Mouse (Mus musculus) liver, embryonic 11.5 days (tissue): ENCODE data around the gene Hyal2. TPM values are rescaled to one million over a fixed set of nuclear protein-coding genes. Genes with fewer than 3 reads are reported as not detected.
"Not testable (repeated sequence)": the region's sequence is repeated elsewhere in the genome, so short reads cannot be mapped to it uniquely, and the experiment has no call there.

Source experiments
- ATAC-seq: fragments of 200-750 bp; cut with Nextera tagmentation; replicated peaks from 2 replicates; pipeline ENCODE4 v1.8.0; 2017; ENCODE audit warnings: moderate number of reproducible peaks, mild to moderate bottlenecking, moderate TSS enrichment, moderate library complexity; ENCODE audit not compliant: low FRiP score
- DNase-seq: peaks from one replicate; pipeline ENCODE4 v3.0.0-alpha.2; 2017; ENCODE audit warnings: low spot score
- H3K27ac ChIP-seq: fragments of 300-500 bp; sonication (generic); 2 replicates; pipeline ENCODE4 v1.5.1; 2014; ENCODE audit warnings: mild to moderate bottlenecking, low read depth, low read length, control low read depth
- H3K27me3 ChIP-seq: fragments of 300-500 bp; sonication (generic); replicated peaks from 2 replicates; pipeline ENCODE4 v1.6.1; 2014; ENCODE audit warnings: low read length, mixed read lengths; ENCODE audit not compliant: control insufficient read depth, insufficient read depth
- H3K36me3 ChIP-seq: fragments of 300-500 bp; sonication (generic); 2 replicates; pipeline ENCODE4 v1.6.1; 2014; ENCODE audit warnings: mild to moderate bottlenecking, low read length, moderate library complexity, mixed read lengths; ENCODE audit not compliant: control insufficient read depth, insufficient read depth
- H3K4me1 ChIP-seq: fragments of 300-500 bp; sonication (generic); replicated peaks from 2 replicates; pipeline ENCODE4 v1.6.1; 2014; ENCODE audit warnings: low read length, mixed read lengths; ENCODE audit not compliant: control insufficient read depth, insufficient read depth
- H3K4me2 ChIP-seq: fragments of 300-500 bp; sonication (generic); 2 replicates; pipeline ENCODE4 v1.6.1; 2014; ENCODE audit warnings: mild to moderate bottlenecking, control low read depth, moderate library complexity
- H3K4me3 ChIP-seq: fragments of 300-500 bp; sonication (generic); 2 replicates; pipeline ENCODE4 v1.5.1; 2014; ENCODE audit warnings: low read depth, low read length, control low read depth
- H3K9ac ChIP-seq: fragments of 300-500 bp; sonication (generic); 2 replicates; pipeline ENCODE4 v1.6.1; 2014; ENCODE audit warnings: low read depth, low read length, control low read depth
- H3K9me3 ChIP-seq: fragments of 300-500 bp; sonication (generic); 2 replicates; pipeline ENCODE4 v1.6.1; 2016; ENCODE audit warnings: low read length, inconsistent platforms, mixed read lengths; ENCODE audit not compliant: control insufficient read depth
- WGBS: fragments of 180-500 bp; shearing (Covaris S2); extraction: QIAGEN DNeasy Blood & Tissue Kit; methylation state at CpG from one replicate; pipeline ENCODE4 v1.1.7; 2014; 5-methylcytosine and 5-hydroxymethylcytosine counted together
- polyA plus RNA-seq: library from polyadenylated mRNA; unstranded; fragments of >200 nt; fragmentation: Nextera tagmentation; extraction: Ambion mirVana; gene quantifications from 2 replicates; pipeline ENCODE4 v1.2.1, GENCODE M21; 2014

Hyal2 gene
- polyA plus RNA-seq, 1 experiment from 2014 or later, result 89.7 TPM

DNA sequence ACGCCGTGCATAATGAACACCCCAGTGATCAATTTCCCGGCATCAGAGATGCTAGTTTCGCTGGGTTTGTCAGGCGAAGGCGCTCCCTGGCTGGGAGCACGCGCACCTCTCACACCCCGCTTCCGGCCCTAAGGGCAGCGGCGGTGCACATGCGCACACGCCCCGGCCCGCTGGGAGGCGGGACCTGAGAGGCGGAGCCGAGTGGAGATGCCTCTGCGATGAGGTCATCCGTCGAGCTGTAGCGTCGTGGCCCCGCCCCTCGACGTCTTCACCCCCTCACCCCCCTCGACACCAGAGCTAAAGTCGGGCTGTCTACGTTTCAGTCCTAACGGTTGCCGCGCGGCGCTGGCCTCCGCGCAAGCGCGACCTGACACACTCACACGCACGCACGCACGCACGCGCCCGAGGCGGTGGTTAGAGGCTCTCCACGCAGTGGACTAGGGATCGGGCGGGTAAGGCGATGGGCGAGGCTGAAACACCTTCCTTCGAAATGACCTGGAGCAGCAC is 13.4 kb upstream of the Hyal2 start:
- Histone ChIP-seq H3K27ac (peak overlapping the region; percentile 95), H3K4me2 (peak overlapping the region; percentile 99), H3K9ac (peak overlapping the region; percentile 89), H3K27me3 (no peaks in the 10 kb centered on the region), H3K4me3 (peak overlapping the region; percentile 79), H3K9me3 (no peaks in the 10 kb centered on the region), H3K36me3 (peaks cover 25% of the 10 kb centered on the region), H3K4me1 (peaks cover 48% of the 10 kb centered on the region)
- ATAC-seq, result peak; percentile 88
- under 1% methylated on average over 53 of the region's 53 CpGs for WGBS
- DNase-seq, result peak; percentile 93

DNA sequence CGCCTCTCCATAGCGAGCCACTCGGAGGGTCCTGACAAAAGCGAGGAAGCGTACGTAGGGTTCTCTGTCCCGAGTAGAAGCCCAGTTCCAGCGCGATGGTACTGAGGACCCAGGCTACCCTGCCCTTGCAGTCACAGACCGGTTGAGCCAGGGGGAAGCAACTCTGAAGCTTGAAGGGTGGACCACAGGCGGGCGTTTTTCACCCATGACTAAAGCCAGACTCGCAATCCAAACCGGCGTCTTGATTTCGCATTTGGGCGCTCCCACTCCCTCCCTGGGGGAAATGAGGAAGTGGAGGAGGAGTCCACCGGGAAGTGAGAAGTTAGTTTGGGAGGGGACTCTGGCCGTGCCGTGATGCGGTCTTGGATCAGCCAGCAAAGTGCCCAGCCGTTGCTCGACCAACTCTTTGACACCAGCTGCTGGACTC is 12.7 kb upstream of the Hyal2 start:
- H3K4me3 ChIP-seq, result peak overlapping the region; percentile 79
- peaks cover 48% of the 10 kb centered on the region for H3K4me1 ChIP-seq
- no peak for DNase-seq
- peak; percentile 10 for ATAC-seq
- H3K4me2 ChIP-seq, result peak overlapping the region; percentile 99
- peak overlapping the region; percentile 95 for H3K27ac ChIP-seq
- no peaks in the 10 kb centered on the region for H3K27me3 ChIP-seq
- H3K9ac ChIP-seq, result peak overlapping the region; percentile 89
- H3K9me3 ChIP-seq, result no peaks in the 10 kb centered on the region
- peaks cover 30% of the 10 kb centered on the region for H3K36me3 ChIP-seq
- whole genome bisulfite sequencing, result under 1% methylated on average over 23 of the region's 23 CpGs

DNA sequence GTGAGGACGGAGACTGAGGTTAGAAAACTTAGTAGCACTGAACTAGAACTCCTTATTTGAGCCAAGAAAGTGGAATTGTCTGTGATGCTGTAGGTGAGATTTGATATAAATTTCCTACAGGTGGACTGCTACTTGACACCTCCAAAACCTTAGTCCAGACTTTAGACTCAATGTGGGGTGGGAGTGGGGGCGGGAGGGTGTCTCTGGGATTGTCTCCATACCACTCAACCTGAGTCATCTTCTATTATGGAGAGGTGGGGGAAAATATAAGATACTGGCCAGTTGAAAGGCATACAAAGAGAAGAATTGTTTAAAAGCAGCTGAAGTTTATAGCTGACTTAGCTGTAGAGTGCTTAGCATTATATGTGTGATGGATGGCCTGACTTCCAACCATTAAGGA is 12.0 kb upstream of the Hyal2 start:
- no peaks in the 10 kb centered on the region for H3K27me3 ChIP-seq
- peak overlapping the region; percentile 42; the same call in 1 of the 2 replicates for H3K27ac ChIP-seq
- peak overlapping the region; percentile 89 for H3K9ac ChIP-seq
- WGBS, result 35% methylated on average over 2 of the region's 2 CpGs
- no peak for ATAC-seq
- H3K4me3 ChIP-seq, result peak overlapping the region; percentile 79
- no peaks in the 10 kb centered on the region for H3K9me3 ChIP-seq
- H3K36me3 ChIP-seq, result peaks cover 35% of the 10 kb centered on the region
- H3K4me2 ChIP-seq, result peak overlapping the region; percentile 99
- DNase-seq, result no peak
- H3K4me1 ChIP-seq, result peaks cover 45% of the 10 kb centered on the region

- 62% methylated on average over 3 of the region's 3 CpGs for WGBS
- Histone ChIP-seq H3K27ac (no peak overlapping the region; the same call in 1 of the 2 replicates), H3K9ac (peak overlapping the region; percentile 89), H3K4me1 (peaks cover 38% of the 10 kb centered on the region), H3K36me3 (peaks cover 42% of the 10 kb centered on the region), H3K27me3 (no peaks in the 10 kb centered on the region), H3K4me3 (peak overlapping the region; percentile 79), H3K9me3 (no peaks in the 10 kb centered on the region), H3K4me2 (peak overlapping the region; percentile 99)
- ATAC-seq, result no peak
- DNase-seq, result no peak
Measured at GRCm38 (mm10) chr9:107556346-107556745, 11.4 kb upstream of the Hyal2 start.

- Histone ChIP-seq H3K9me3 (no peaks in the 10 kb centered on the region), H3K27me3 (no peaks in the 10 kb centered on the region), H3K36me3 (peaks cover 45% of the 10 kb centered on the region), H3K27ac (peak within 1 kb of the TSS; percentile 65; the same call in 1 of the 2 replicates), H3K4me2 (peak within 1 kb of the TSS; percentile 95), H3K4me3 (peak within 1 kb of the TSS; percentile 95), H3K4me1 (peaks cover 33% of the 10 kb centered on the region), H3K9ac (peak within 1 kb of the TSS; percentile 89)
- ATAC-seq (peak; percentile 94), DNase-seq (peak; percentile 90)
- under 1% methylated on average over 46 of the region's 46 CpGs for WGBS
Measured at GRCm38 (mm10) chr9:107563029-107563581, 4.6 kb upstream of the Hyal2 start, which contains the start of gene Tusc2. Gene Tusc2, plus strand, starts transcription at chr9:107563255.

DNA sequence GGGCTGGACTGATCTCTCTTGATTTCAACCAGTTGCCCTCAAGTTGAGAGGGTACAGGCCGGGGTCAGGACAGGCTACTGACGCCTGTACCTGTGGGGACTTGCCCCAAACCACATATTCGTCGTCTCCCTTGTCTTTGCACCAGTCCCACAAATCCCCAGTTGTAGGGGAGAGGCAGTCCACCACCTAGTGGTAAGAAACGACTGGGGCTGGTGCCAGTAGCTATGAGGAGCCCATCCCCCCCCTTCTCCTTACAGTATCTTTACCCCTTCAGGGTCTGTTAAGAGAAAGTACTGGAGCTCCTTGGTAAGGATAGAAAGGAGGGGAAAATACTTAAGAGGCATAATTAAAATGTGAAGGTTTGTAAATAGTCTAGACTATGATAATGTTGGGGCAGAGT is 2.2 kb upstream of the Hyal2 start:
- H3K27me3 ChIP-seq, ATAC-seq, H3K27ac ChIP-seq, H3K9me3 ChIP-seq, H3K9ac ChIP-seq, DNase-seq: not testable (repeated sequence)
- Histone ChIP-seq H3K4me2 (peak overlapping the region; percentile 37), H3K36me3 (peaks cover 23% of the 10 kb centered on the region), H3K4me1 (peaks cover 43% of the 10 kb centered on the region), H3K4me3 (peak overlapping the region; percentile 21)
- 43% methylated on average over 5 of the region's 5 CpGs for WGBS

DNA sequence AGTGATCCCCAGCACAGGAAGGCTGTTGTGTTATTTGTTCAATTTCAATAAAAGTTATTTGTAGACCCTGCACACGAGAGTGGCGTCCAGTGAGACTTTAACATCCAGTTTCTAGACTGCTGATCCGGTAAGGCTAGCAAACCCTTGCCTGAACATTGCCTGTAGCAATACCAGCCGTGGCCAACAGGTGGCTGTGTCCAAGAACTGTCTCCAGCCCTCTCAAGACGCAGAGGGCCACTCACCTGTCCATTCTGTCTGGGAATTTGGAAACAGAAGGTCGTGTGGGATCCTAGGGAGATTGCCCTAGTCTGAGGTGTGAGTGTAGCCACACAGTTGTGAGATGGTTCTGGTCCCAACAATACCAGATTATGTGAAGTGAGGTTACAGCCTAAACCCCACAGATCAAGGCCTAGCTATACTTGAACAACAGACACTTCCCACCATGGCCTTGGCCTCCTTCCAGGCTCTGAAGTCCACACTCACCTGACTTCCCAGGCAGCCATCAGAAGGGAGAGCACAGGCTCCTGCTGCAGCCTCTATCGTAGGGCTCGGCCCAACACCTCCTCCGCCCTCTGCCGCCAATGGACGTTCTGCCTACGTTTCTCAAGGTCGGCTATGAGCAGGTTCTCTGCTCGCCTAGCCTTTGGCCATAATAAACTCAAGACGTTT is 1.6 kb upstream of the Hyal2 start:
- peak; percentile 75 for DNase-seq
- no peak overlapping the region for H3K4me3 ChIP-seq
- no peaks in the 10 kb centered on the region for H3K9me3 ChIP-seq
- H3K9ac ChIP-seq, result 0 out of 2 replicates have a peak overlapping the region, but pooled peaks have one; percentile 9
- H3K36me3 ChIP-seq, result peaks cover 19% of the 10 kb centered on the region
- H3K27ac ChIP-seq, result peak overlapping the region; percentile 80
- H3K4me1 ChIP-seq, result peaks cover 49% of the 10 kb centered on the region
- H3K4me2 ChIP-seq, result peak overlapping the region; percentile 78
- H3K27me3 ChIP-seq, result no peaks in the 10 kb centered on the region
- WGBS, result 54% methylated on average over 15 of the region's 15 CpGs
- ATAC-seq, result no peak

- H3K27me3 ChIP-seq, result no peaks in the 10 kb centered on the region
- H3K4me2 ChIP-seq, result peak overlapping the region; percentile 78
- H3K4me3 ChIP-seq, result no peak overlapping the region; the same call in 1 of the 2 replicates
- peaks cover 56% of the 10 kb centered on the region for H3K4me1 ChIP-seq
- DNase-seq, result no peak
- peaks cover 18% of the 10 kb centered on the region for H3K36me3 ChIP-seq
- no peak overlapping the region; the same call in 1 of the 2 replicates for H3K9ac ChIP-seq
- H3K27ac ChIP-seq, result peak overlapping the region; percentile 80
- no peak for ATAC-seq
- no peaks in the 10 kb centered on the region for H3K9me3 ChIP-seq
- 57% methylated on average over 3 of the region's 3 CpGs for WGBS
Measured at GRCm38 (mm10) chr9:107566855-107567254, 890 bp upstream of the Hyal2 start.
